Mouse (Mus musculus) spleen, adult 2 months (tissue): ENCODE data around the gene Muc4.

Experiments
- CTCF ChIP-seq: fragments of 200-500 bp; IDR thresholded peaks from 2 replicates; pipeline ENCODE4 v1.5.1; 2011; ENCODE audit warnings: mild to moderate bottlenecking, inconsistent platforms; ENCODE audit not compliant: insufficient read depth, insufficient read length, insufficient replicate concordance; ENCODE audit errors: extremely low read depth
- POLR2A ChIP-seq: fragments of 200-500 bp; IDR thresholded peaks from 2 replicates; pipeline ENCODE4 v1.6.1; 2011; ENCODE audit warnings: low read depth, low read length, inconsistent platforms

- TF ChIP-seq POLR2A = no peak
- TF ChIP-seq CTCF = no peak
Measured at GRCm38 (mm10) chr16:32713556-32713955, 22.1 kb upstream of the Muc4 start.
